Mouse (Mus musculus): ENCODE measurements around the gene Opa1.

The Opa1 gene

DNA sequence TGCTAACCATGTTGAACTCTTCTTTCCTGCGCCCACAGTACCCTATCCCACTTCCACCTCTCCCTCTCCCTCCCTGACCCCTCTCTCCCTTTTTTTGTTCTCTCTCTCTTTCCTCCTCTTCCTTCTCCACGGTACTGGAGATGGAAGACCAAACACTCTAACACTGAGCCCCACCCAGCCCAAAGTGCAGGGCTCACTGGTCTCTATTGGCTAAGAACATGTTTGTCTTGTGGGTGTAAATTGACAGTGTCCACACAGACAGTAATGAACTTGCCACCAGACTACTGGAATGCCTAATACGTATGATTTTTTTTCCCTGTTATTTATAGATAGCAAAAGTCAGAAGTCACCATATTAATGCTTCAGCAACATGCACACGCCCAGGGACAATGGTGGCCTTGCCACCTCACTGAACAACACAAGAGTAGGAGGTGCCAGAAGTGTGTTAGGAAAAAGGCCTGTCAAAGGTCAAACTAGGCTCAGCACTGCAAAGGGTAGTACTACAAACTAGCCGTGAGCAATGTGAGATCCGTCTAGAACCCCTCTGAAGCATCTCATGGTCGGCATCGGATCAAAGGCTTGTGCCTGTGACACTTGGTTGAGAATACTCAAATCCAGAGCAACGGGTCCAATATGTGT lies 77.2 kb downstream of the Opa1 start:
- no peak for DNase-seq (ENCODE audit: low spot score)

DNA sequence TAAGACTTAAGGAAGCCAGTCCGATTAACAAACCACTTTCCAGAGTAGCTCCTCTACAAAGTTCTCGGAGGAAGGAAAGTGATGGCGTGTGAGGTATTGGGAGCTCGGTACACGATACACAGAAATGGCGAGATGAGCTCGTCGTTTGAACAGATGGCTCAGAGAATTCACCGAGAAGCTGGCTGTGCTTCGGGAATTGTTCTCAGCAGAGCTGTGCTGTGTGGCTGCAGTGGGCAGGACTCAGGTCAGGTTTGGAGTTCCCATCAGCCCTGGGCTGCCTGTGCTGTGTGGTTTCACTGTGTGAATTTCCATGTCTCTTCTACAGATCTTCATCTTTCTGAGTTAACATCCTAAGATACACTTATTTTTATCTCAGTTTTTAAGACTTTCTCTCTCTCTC lies 77.8 kb downstream of the Opa1 start:
- no peak for DNase-seq (ENCODE audit: low spot score)

DNA sequence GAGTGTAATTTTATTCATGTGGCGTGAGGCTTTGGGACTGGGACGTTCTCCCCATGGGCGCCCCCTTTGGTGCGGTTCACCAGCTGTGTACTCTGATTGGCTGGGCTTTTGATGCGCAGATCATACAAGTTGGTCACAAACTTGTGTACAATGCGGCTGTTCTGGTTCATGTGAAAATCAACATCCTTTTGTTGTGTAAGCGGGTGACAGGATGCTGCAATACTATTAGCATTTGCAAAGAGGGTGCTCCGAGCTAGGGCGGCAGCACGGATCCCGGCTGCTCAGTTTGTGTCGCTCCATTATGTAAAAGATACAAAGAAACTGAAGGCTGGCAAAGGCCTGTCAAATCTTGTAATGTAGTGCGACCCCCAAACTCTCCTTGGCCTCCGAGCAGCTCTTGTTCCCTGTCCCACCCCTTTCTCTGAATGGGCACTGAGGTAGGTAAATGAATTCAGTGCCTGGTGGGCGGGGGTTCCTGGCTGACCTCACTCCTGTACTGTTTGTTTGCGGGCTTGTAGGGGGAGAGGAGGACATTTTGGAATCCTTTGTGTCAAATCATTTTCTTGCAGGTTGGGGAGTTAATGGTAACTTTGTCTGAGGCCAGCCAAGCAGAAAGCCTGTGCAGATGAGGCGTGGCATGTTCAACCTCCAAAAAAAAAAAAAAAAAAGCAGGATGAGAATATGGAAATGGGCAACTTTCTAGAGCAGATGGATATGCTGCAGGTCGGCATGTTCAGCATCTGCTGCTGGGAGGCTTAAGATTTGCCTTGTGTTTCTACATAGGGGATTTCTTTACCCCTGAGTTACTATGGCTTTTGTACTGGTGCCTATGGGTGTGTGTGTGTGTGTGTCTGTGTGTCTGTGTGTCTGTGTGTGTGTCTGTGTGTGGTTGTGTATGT lies 78.8 kb downstream of the Opa1 start:
- no peak for DNase-seq (ENCODE audit: low spot score)

DNA sequence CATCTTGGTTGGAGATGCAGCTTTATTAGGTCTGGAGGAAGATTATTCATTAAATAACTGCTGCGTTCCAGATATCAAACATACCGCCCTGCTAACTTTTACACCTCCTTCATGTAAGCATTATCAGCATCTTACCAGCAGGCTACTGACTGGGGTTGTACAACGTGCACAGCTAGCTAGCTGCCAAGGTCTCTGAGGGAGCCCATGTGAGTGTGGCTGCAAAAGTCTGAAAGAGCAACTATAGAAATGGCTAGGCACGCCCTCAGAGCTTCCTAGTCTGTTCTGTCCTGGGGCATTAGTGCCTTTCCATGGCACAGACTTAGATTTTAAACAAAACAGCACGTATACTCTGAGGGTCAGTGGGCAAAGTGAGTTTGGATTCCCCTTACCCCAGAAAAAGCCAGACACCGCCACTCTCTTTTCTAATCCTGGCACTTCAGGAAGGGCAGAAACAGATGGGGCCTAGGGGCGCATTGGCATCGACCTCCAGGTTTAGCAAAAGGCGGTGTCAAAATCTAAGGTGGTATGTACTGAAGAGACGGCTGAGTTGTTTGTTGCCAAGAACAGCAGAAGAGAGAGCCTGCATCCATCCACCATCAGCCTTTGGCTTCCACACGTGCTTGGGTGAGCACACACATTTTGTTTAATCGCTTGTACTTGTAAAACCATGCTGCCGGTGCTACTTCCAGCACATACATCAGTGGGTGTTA lies 80.1 kb downstream of the Opa1 start:
- DNase-seq (ENCODE audit: low spot score) = no peak

DNA sequence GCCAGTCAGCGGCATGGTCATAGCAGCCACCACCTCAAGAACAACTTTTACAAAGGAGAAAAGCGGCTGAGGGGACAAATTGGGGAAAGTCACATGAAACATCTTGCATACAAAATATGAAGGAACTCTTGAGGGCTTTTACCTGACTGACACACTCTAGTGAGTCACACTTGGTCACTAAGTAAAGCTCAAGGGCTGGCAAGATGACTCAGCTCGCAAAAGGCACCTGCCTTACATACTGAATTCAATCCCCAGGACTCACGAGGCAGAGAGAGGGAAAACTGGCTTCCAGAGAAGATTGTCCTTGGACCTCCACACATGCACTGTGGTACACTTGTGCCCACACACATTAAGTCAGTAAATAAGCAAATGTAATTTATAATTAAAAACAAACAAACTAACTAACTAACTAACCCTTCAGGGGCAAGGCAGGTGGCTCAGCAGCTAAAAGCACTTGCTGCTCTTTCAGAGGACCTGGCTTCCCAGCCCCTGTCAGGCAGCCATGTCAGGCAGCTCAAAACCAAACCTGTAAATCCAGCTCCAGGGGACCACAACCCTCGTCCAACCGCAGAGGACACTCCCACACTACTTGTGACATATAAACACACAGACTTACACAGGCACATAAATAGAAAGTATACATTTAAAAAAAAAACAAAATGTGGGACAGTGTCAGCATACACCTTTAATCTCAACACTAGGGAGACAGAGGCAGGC lies 84.1 kb downstream of the Opa1 start:
- no peak for DNase-seq (ENCODE audit: low spot score)

DNA sequence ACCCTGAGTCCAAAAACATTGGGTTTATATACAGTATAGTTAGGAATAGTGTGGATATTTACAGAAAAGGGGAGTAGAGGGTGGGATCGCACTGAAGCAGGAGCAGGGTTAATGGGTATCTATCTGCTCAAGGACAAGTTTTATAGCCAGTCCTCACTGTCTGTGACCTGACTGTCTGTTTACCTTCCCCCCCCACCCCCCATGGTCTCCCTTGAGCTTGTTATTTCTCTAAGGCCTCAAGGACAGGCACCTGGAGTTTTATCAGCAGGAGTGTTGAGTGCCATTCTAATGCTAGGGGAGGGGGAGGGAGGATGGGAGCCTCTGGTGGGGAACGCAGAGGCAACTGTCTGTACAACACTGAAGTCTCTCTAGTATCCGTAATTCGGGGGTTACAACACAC lies 85.3 kb downstream of the Opa1 start:
- DNase-seq (ENCODE audit: low spot score) = no peak

DNA sequence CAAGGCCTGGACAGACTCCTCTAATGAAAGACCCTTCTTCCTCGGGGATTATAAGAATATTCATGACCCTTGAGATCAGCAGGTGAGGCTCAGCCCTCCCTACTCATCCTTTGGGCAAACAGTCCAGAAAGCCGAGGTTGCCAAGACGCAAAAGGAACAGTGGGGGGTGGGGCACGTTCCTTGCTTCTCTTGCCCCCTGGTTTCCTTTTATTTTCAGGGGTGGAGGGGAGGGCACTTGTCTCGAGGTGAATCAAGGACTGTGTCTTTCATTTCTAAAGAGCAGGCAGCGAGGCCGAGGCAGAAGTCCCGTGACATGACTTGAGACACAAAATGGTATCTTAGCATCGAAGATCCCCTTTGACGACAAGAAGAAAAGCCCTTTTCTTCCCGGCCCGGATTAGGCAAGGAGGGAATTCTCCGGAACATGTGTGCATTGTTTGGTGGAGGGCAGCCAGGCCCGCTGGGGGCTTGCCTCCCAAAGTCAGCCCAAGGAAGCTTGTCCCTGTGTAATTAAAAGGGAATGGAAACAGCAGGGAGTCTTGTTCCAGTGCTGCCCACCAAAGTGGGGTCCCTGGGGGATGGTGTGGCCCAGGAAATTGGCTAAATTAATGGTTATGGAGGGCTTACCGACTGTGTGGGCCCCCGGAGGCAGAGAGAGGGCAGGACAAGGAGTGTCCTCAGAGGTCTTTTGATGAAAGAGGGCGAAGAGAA lies 88.0 kb downstream of the Opa1 start:
- DNase-seq (ENCODE audit: low spot score) = no peak

DNA sequence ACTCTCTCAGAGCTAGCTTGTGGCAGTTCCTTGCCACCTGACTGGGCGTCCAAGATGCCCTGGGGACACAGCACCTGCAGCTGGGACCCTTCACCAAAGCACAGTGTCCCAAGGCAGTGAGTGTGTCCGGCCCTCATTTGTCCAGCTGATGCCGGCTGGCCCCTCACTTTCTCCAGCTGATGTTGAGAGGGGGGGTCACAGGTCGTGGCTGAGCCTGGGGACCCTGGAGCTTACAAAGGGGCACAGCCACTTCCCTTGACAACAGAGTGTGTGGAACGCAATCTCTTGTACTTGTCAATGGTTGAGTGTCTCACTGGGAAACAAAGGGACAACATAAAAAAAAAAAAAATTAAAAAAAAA lies 88.5 kb downstream of the Opa1 start:
- DNase-seq (ENCODE audit: low spot score) = no peak

DNA sequence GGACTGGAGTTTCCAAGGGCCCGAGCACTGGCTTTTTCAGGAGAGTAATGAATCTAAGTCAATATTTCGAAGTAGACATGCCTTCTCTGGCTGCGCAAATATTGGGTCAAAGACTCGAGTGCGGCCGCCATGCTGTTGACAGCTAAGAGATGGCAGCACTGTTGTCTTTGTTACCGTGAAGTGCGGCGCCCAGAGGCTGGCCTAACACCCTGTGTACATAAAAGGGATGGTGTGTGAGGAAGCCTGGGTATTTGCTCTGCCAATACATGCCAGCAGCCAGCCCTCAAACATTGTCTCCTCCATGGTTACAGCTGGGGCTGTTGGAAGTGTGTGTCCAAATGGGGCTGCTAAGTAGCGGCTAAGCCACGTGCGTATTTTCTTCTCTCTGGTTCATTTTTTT lies 89.3 kb downstream of the Opa1 start:
- DNase-seq (ENCODE audit: low spot score) = no peak

DNA sequence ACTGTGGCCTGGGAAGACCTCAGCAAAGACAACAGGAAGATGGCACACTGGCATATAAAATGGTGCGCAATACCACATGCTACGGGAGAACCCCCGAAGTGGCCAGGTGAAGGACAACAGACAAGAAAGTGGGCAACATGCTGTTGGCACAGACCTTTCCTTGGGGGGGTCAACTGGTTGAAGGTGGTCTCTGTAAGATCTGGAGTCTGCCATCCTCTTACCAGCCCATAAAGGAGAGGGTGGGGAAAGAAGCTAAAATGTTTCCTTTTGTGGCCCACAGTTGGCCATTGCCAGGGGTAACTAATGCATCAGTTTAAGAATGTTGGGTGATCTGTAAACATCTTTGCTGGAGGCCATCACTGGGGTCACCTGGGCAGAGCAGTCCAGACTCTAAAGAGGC lies 91.7 kb downstream of the Opa1 start:
- no peak for DNase-seq (ENCODE audit: low spot score)

DNA sequence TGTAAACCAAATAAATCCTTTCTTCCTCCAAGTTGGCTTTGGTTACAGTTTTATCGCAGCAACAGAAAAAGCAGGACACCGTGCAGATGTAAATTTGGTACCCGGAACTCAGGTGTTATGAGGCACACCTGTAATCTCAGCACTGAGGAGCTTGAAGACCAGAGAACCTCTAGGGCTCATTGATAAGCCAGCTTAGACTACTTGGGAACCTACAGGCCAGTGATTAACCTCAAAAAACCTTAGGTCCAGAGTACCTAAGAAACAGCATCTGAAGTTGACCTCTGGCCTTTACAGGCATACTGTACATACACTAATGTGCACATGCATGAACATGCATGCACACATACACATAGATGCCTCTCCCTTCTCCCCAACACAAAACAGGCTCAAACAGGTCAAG lies 94.1 kb downstream of the Opa1 start:
- DNase-seq (ENCODE audit: low spot score) = no peak

DNA sequence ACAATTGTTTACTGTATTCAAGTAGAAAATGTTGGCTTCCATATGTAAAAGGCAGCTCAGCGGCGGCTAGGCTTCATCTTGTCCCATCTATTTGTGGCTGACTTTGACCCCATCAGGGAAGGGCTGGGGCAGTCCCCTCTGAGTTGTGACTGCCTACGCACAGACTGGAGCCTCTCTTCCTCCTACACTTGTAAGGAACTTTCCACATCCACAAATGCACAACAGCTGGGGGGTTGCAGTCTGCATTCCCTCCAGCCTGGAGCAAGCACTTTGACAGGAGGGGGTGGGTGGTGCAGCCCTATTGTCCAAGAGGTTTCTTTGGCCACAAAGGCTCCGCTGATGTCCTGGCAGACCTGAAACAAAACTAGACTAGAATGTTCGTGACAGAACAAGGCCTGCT lies 100.5 kb downstream of the Opa1 start:
- DNase-seq (ENCODE audit: low spot score) = no peak

DNA sequence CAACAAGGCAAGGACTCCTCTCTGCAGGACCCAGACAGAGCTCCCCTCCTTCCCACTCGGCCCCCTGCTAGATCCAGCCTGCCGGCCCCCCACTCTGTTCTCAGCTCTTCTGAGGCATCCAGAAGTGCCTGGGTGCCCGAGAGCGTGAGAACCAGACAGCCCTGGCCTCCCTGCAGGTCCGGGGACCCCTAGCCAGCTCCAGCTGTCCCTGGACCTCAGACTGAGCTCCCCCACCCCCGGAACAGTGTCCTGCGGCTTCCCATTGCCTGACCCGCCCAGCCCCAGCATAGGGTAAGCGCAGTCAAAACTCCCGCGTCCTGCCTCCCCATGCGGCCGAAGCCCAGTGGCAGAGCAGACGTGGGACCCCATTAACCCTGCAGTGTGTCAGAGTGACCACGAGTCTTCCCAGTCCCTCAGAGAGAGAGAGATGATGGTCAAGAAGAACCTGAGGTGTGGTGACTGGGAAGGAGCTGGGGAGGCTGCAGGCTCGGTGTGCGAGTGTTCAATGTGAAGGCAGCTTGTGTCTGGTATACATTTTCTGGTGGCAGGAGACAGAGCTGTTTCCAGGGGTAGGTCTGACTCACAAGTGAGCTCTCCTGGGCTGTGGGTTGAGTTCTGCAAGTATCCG lies 101.5 kb downstream of the Opa1 start:
- no peak for DNase-seq (ENCODE audit: low spot score)

DNA sequence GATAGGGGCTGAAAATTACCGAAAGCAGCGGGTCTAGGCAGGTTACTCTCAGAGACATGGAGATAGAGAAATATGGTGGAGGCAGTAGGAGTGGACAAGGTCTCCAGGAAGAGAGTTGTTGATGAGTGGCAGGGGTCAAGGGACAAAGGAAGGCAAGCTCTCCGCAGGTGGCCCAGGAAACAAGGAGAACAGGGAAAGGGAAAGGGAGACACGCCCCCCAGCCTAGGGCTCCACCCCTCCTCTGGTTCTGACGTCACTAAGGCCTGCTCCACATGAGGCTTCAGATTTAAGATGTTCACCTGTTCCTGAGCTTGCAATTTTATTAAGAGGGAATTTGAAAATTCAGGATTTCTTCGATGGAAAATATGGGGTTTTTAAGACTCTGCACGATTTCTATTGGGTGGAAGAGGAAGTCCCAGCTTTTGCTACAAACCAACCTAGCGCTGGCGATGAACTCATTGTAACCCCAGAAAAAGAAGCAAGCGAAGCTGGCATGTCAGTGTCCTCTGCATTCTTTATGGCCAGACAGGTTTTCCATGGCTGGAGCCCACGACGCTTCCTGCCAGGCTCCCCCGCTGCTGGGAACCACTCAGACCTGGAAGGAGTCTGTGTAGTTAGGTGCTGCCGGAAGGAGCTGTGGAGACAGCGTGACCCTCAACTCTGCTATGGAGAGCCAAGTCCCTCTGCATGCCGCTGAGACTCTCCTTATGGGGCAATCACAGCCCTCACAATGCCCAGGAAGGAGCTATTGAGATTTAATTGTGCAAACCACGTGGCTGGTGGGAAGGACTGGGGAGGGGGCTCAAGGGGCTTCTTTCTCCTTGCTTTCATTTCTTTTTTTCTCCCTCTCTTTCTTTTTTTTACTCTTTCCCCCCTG lies 103.7 kb downstream of the Opa1 start:
- no peak for DNase-seq (ENCODE audit: low spot score)

DNA sequence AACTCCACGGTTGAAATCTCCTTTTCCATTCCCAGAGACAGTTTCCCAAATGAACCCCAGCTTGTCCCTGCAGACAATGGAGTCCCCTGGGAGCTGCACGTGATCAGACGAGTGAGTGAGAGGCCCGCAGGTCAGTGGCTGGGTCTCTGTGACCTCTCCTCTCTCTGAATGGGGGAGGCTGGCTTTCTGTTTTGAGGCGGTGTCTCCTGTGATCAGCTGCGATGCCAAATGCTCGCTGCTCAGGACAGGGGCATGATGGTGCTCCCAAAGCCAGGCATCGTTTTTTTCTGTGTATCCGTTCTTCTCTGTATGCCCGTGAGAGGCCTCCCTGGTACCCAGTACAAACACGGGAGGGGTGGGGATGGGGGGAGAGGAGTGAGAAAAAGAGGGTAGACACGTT lies 104.4 kb downstream of the Opa1 start:
- peak; percentile 64 for DNase-seq (ENCODE audit: low spot score)

DNA sequence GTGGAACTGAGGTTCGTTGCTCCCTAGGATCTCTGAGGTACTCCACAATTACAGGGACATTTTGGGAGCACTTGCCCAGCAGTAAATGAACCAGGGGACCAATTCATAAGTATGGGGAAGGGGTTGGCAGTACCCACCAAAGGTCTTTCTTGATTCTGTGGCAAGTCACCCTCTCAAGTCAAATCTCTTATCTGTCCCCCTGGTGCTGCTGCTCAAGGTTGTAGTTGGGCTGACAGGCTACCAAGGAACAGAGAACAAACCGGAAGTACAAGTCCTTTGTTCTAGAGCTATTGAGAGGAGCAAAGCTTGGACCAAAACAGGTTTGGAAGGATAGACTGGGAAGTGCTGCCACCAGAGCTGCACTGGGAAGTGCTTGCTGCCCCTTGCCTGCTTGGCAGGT lies 105.0 kb downstream of the Opa1 start:
- DNase-seq (ENCODE audit: low spot score) = no peak

DNA sequence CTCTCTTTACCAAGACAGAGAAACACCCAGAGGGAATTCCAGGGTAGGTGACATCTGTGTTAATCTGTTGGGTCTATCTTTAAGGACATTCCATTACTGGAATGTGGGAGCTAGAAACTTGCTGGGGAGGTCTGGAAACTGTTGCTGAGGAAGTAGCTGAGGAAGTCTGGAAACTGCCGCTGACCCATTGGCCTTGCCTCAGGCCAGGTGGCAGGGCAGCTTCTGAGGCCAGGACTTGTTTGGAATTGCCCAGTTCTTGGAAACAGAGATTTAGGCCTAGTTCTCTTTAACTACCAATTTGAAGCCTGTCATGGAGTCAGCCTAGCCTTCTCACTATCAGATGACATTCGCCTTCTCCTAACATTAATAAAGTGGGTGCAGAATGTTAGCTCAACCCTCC lies 105.5 kb downstream of the Opa1 start:
- DNase-seq (ENCODE audit: low spot score) = no peak

DNA sequence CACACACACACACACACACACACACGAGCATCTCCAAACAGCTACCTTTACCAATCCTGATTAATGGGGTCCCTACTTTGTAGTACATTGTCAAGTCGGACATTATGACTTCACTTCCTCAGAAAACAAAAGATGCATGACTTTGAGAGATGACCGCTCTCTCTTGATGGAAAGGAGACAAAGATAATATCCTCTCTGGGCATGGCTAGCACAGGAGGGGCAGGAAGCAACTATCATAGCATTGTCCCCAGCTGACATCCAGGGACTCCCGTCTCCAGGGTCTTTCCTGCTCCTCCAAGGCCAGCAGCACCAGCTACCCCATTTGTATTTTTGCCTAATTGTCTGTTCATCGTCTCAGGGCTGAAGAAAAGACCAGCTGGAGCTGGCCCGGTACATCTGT lies 107.0 kb downstream of the Opa1 start:
- no peak for DNase-seq (ENCODE audit: low spot score)

DNA sequence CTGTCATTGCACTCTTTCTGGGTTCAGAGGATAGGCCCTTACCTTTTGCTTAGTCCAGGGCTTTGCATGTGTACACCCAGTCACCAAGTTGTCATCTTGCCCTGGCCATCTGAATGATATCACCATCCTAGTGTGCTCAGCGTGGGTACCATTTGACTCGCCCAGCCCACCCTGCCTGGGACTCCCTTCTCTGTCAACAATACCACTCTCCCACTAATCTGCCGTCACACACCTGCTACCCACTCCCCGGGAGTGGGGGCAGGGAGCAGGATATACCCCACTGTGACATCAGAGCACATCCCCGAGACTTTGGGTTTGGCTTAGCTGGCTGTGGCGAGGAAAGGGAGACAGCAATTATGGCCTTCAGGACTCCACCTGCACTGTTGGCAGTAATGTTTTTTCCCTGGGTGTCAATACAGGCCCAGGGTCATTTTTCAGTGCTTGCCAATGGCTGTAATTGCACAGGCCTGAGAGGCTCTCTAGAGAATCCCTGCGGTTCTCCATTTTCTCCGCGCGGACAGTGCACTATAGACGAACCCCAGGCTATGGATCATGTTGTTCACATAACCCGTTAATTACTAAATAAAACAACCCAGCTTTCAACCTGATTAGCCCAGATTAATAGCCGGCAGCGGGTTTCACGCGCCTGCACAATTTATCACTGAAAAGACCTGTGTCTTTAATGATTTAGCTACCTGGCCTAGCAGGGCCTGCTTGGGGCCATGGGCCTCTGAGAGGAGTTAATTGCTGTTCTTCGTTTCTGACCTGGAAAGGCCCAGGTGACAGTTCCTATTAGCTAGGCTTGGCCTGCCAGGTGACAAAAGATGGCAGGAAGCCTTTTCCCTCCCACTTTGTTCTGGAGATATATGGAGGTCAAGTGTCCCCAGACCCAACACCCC lies 109.1 kb downstream of the Opa1 start:
- no peak for DNase-seq (ENCODE audit: low spot score)

Measured in ovary, adult 18-20 months (tissue).